Mouse (Mus musculus) small intestine, adult 2 months (tissue): ENCODE results near the gene Jak1.

Experiments
- CTCF ChIP-seq: fragments of 200-500 bp; IDR thresholded peaks from 2 replicates; pipeline ENCODE4 v1.5.1; 2012; ENCODE audit warnings: low read depth, mild to moderate bottlenecking, control low read depth, inconsistent platforms, low read length, moderate library complexity, mixed read lengths; ENCODE audit not compliant: insufficient replicate concordance, insufficient read length; ENCODE audit errors: extremely low read depth
- POLR2A ChIP-seq: fragments of 200-500 bp; IDR thresholded peaks from 2 replicates; pipeline ENCODE4 v1.6.1; 2012; ENCODE audit warnings: low read depth, mild to moderate bottlenecking, control low read depth, inconsistent platforms, low read length, moderate library complexity

DNA sequence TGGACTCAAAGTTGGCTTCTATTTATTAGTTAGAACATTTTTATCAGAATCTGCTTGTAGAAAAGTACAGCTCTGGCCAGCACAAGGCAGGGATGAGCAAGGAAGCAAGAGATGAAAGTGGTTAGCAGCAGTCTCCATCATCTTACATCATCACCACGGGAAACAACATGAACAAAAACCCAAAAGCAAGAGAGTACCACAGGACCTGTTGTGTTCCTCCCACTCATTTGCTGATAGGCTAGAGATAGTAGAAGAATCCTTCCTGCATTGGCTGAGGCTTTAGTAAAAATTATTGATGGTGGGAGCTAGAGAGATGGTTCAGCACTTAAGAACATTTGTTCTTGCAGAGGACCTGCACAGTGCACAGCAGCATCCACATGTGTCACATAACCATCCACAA, 70.9 kb downstream of the Jak1 start:
- TF ChIP-seq POLR2A (no peak), CTCF (no peak)
